Mouse (Mus musculus) right cerebral cortex, postnatal 25 days (tissue): ENCODE data around the gene Adprhl1.
A peak's percentile ranks its signal among the peaks of the same experiment; 100 is the strongest.

ENCODE experiments used
- DNase-seq: peaks from one replicate; pipeline ENCODE4 v3.0.0; 2022

Gene Adprhl1

DNA sequence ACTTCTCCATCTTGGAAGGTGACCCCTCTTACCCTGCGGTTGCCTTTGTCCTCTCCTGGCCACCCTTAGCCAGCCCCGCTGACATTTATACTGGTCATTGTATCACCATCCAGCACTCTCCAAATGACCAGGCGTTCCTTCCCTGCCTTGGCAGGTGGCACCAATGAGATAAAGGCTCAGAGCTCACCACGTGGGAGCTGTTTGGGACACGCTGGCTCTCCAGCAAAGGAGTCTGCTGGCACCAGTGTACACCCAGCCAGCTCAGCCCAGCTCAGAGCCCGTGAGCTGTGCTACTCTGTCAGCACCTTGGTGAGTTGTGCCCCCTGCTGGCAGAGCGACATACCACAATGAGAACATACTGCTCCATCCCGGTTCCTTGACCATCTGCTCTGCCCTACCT, at the start of gene Adprhl1:
Adprhl1 (minus strand) TSS at position 144 of the 400 bp plus-strand sequence.
- DNase-seq: peak; percentile 70

- DNase-seq: no peak
Measured at GRCm38 (mm10) chr8:13301036-13301435, 47.1 kb upstream of the Adprhl1 start.

- DNase-seq: no peak
Measured at GRCm38 (mm10) chr8:13299571-13299970, 45.6 kb upstream of the Adprhl1 start.

GRCm38 (mm10) chr8:13293677-13294470, 39.9 kb upstream of the Adprhl1 start:
- no peak for DNase-seq

DNA sequence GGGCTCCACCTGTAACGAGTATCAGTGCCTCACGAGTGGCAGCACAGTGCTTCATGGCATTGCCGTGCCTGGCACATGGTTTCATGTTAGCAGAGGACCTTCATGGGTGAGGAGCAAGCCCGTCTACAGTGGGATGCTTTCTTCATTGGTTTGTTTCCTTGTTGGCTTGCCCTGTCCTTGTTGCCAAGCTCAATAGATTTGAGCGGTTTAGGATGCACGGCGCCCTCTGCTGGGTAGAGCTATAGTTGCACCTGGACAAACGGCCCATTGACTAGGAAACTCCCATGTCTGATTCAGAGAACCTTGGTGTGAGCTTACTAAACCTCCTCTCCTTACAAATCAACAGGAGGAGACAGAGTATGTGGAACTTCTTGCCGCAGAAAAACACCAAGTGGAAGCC, 38.4 kb upstream of the Adprhl1 start:
- peak; percentile 62 for DNase-seq

- DNase-seq: no peak
Measured at GRCm38 (mm10) chr8:13288646-13289045, 34.7 kb upstream of the Adprhl1 start.

GRCm38 (mm10) chr8:13287692-13288623, 34.0 kb upstream of the Adprhl1 start, which contains the start of the genes Dcun1d2 and Tmco3:
Dcun1d2 (minus strand) TSS chr8:13288131.
Tmco3 (plus strand) TSS chr8:13288190.
- DNase-seq: peak; percentile 97

DNA sequence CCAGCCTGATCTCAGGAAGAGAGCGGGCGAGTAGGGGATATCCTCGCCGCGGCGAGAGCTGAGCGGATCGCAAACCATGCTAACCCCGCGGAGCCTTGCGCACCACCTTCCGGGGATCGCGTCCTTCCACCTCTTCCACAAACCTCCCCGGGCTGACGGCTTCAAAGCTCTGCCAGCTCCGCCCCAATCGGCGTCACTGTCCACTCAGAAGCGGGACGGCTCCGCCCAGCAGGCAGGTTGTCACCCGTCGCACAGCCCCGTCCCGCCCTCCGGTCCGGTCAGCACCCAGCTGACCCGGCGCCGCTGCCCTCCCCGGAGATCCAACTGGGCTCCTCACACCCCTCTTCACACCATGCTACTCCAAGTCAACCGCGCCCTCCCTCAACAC, 33.3 kb upstream of the Adprhl1 start:
- peak; percentile 78 for DNase-seq

- DNase-seq: no peak
Measured at GRCm38 (mm10) chr8:13283200-13283599, 29.2 kb upstream of the Adprhl1 start.

- no peak for DNase-seq
Measured at GRCm38 (mm10) chr8:13276941-13277447, 23.0 kb upstream of the Adprhl1 start.

DNA sequence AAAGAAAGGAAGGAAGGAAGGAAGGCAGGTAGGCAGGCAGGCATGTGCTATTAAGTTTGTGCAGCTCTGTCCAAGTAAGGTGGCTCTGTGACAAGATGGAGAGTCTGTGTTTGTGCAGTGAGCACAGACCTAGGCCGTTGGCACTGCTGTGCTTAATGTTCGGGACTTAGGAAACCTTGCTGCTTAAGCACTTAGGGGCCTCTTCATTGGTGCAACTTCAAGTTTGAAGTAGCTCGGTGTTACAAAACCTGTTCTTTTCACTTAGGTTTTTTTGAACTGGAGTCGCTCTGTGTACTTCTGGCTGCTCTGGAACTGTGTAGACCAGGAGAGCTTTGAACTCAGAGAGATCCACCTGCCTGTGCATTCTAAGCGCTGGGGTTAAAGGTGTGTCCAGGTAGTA, 18.9 kb upstream of the Adprhl1 start:
- no peak for DNase-seq

DNA sequence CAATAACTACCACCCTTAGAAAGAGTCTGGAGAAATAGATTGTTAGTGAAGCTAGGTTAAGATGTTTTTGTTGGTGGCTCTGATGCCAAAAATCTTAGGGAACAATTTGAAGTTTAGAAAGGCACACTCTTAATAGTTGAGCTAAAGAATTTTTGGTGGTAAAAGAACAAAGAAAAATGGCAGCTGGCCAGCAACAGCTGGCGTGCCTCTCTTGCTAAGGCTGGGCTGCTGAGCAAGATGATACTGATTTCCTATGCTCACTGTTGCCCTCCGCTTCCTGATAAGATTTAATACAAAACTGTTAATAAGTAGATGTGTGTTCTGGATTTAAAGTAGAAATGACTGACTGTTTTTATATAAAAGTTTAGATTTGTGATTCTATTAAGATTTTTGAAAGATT, 13.6 kb upstream of the Adprhl1 start:
- DNase-seq: no peak

DNA sequence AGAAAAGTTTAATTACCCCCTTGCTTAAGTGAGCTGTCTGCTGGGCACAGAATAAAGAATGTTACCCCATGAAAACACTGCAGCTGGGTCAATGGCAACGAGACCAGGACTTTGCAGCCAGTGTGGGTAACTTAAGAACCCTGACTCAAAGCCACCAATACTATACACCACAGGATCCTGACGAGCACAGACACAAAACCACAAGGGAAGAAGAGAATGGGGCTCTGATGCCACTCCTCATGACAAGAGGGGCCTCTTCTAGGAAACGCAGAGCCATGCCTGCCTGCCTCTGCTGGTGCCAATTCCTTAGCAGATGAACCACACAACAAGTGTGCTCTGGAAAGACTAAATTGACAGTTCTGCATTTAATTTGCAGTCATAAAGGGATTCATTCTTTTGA, 9.4 kb upstream of the Adprhl1 start:
- no peak for DNase-seq

DNA sequence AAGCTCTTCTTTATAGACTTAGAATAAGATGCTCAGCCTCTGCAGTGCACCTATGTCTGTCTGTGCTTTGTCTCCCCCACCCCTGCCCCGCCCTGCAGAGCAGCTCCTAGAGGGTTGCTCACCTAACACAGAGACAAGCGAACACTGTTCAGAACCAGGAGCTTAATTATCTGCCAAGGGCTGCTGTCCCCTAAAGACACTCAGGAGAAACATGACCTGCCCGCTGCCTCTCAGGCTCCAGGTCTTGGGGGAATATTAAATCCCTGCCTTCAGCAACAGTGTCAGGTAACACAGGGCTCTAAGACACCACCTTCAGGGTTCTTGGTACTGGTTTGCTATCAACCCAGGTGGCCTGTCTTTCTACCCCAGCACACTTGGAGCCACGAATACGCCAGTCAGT, 549 bp downstream of the Adprhl1 start:
- no peak for DNase-seq

GRCm38 (mm10) chr8:13252837-13253236, 1.1 kb downstream of the Adprhl1 start:
- DNase-seq: no peak

- no peak for DNase-seq
Measured at GRCm38 (mm10) chr8:13244343-13244880, 9.6 kb downstream of the Adprhl1 start.

DNA sequence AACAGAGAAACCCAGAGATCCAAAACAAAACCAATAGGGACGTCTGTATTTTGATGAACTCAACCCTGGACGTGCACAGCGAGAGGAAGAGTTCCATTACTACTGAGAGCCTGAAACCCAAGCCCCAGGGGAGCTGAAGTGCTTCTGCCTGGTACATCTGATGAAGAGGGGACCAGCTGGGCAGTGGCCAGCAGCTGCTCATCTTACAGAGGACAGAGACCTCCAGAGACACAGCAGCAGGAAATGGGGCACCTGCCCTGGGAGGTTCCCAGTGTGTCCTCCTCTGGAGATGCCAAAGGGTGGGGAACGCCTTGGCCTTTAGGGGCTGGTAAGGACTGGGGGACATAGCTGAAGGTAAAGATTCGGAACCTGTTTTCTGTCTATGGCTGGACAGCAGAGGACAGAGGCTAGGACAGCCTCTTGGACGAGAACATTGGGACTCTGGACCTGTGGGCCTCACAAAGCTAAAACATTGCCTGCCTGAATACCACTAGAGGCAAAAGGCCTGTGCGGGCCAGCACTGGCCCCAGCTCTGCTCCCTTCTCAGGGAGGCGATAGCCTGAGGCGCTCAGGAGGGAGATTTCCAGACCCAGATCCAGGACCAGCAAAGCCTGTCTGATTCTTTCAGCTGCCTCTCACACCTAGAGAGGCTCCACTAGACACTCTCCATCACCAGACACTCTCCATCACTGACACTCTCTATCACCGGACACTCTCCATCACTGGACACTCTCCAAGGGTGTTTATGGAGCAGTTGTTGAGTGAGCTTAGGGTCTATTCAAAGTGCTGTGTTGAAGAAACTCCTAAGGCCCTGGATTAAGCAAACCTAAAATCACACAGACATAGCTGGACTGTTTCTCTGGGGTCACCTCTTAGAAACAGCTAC, 10.7 kb downstream of the Adprhl1 start:
- DNase-seq: no peak

GRCm38 (mm10) chr8:13240691-13241090, 13.3 kb downstream of the Adprhl1 start:
- no peak for DNase-seq

- no peak for DNase-seq
Measured at GRCm38 (mm10) chr8:13240055-13240454, 13.9 kb downstream of the Adprhl1 start.

DNA sequence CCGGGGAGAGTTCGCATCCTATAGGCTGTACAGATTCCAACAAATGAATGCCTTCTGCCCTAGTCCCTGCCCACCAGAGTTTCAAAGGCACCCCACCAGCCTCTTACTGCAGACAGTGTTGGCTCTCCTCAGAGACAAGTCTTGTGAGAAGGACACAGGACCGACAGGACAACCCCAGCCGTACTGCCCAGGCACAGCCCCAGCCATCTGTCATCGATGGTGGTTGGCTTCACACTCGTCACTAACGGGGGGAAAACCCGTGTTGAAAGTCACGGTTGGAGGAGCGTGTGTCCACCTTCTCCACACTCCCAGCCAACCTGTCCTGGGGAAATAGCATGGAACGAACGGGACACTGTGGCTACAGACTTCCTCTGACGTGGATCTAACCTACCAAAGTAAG, 19.2 kb downstream of the Adprhl1 start:
- DNase-seq: no peak

DNA sequence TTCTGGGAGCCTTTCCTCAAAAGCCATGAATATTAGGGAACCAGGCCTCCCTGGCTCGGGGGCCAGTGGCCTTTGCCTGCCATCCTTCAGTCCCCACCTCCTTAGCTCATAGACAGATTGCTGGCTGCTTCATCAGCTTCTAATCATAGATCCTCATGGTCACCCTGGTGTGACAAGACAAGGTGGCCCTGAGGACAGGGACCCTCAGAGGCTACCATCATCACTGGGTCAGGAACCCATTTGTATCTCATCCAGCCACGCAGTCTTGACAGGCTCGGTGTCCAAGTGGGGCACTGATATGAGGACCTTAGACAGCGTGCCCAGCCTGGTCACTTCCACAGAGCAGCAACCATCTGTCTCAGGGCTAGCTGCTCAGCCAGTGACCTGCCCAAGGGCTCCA, 23.5 kb downstream of the Adprhl1 start:
- no peak for DNase-seq

GRCm38 (mm10) chr8:13229802-13230201, 24.2 kb downstream of the Adprhl1 start:
- DNase-seq: no peak
